8 mouse cellular contexts compared by ENCODE assay signal in genomic region chr17:49563416-49563780, GRCm38 (mm10). TPM values are rescaled to one million over a fixed set of nuclear protein-coding genes. Genes with fewer than 3 reads are reported as not detected.
DNase-seq lines count a peak whose midpoint lies in the region; ATAC-seq and TF ChIP-seq lines count a peak whose summit lies in the region.

No protein-coding gene starts in this region.

- WGBS in cerebellum, adult 2 months: 16% methylated on average over 4 of the region's 4 CpGs
- WGBS in lung, postnatal 0 days: 16% methylated on average over 4 of the region's 4 CpGs
- 25% methylated on average over 4 of the region's 4 CpGs for WGBS in liver, embryonic 16.5 days (ENCODE audit: insufficient replicate concordance)

- peak in 1 of 2 experiments; percentile 62 for DNase-seq in cerebellum, adult 2 months
- DNase-seq in cerebellum, postnatal 14 days: no peak
- no peak for DNase-seq in lung, postnatal 0 days (ENCODE audit: low spot score)
- DNase-seq in lung, postnatal 4 days: no peak
- no peak for DNase-seq in ovary, postnatal 14 days (ENCODE audit: low spot score)
- no peak for DNase-seq in right cerebral cortex, postnatal 10 days (ENCODE audit: low spot score in 2 of 2)

- ATAC-seq in lung, postnatal 0 days: peak; percentile 27
- no peak for ATAC-seq in liver, embryonic 16.5 days (ENCODE audit: low read depth)
- no peak for ATAC-seq in erythroid progenitor cell, adult 5-6 weeks (replicated peaks; ENCODE audit: low FRiP score, poor library complexity, severe bottlenecking)

- no peak for TF ChIP-seq CTCF in cerebellum, adult 2 months (IDR thresholded peaks at IDR 0.05; ENCODE audit: borderline replicate concordance, insufficient read depth, low read depth, low read length)
- no peak for TF ChIP-seq CTCF in lung, postnatal 0 days (IDR thresholded peaks at IDR 0.05)

- H3K4me1 ChIP-seq in cerebellum, adult 2 months (ENCODE audit: control insufficient read depth, insufficient read depth, low read length): peaks cover 4% of the 10 kb centered on the region
- H3K4me1 ChIP-seq in lung, postnatal 0 days (ENCODE audit: insufficient read depth, low read depth, low read length): no peaks in the 10 kb centered on the region
- H3K4me1 ChIP-seq in liver, embryonic 16.5 days (ENCODE audit: control insufficient read depth, low read depth, low read length): no peaks in the 10 kb centered on the region

- H3K4me2 ChIP-seq in lung, postnatal 0 days (replicated peaks; ENCODE audit: low read depth, low read length): peak overlapping the region; percentile 58
- no peak overlapping the region for H3K4me2 ChIP-seq in liver, embryonic 16.5 days (ENCODE audit: low read depth, low read length)

- TF ChIP-seq EP300 in lung, postnatal 0 days (IDR thresholded peaks at IDR 0.05): no peak

- peak overlapping the region; percentile 83 for H3K4me3 ChIP-seq in cerebellum, adult 2 months (replicated peaks; ENCODE audit: insufficient read depth, low read depth, low read length)
- peak overlapping the region; percentile 45 for H3K4me3 ChIP-seq in lung, postnatal 0 days (ENCODE audit: low read depth, low read length)
- peak overlapping the region; percentile 17; the same call in 1 of the 2 replicates for H3K4me3 ChIP-seq in liver, embryonic 16.5 days (ENCODE audit: low read depth, low read length)

- no peaks in the 10 kb centered on the region for H3K27me3 ChIP-seq in cerebellum, adult 2 months (ENCODE audit: control insufficient read depth, insufficient read depth, low read length)
- no peaks in the 10 kb centered on the region for H3K27me3 ChIP-seq in lung, postnatal 0 days (replicated peaks; ENCODE audit: insufficient read depth, low read length)
- peaks cover 22% of the 10 kb centered on the region for H3K27me3 ChIP-seq in liver, embryonic 16.5 days (ENCODE audit: control insufficient read depth, insufficient read depth, low read depth, low read length)

- TF ChIP-seq POLR2A in cerebellum, adult 2 months (IDR thresholded peaks at IDR 0.05; ENCODE audit: borderline replicate concordance, insufficient read depth, low read length): no peak

- no peaks in the 10 kb centered on the region for H3K9me3 ChIP-seq in lung, postnatal 0 days (ENCODE audit: low read length)
- H3K9me3 ChIP-seq in liver, embryonic 16.5 days (replicated peaks; ENCODE audit: control insufficient read depth, low read length): no peaks in the 10 kb centered on the region

- peak overlapping the region; percentile 1 for H3K9ac ChIP-seq in lung, postnatal 0 days (replicated peaks; ENCODE audit: low read depth)
- no peak overlapping the region for H3K9ac ChIP-seq in liver, embryonic 16.5 days (ENCODE audit: low read depth, low read length)

- H3K36me3 ChIP-seq in lung, postnatal 0 days (ENCODE audit: insufficient read depth, low read length): no peaks in the 10 kb centered on the region
- no peaks in the 10 kb centered on the region for H3K36me3 ChIP-seq in liver, embryonic 16.5 days (ENCODE audit: control insufficient read depth, insufficient read depth)

- H3K27ac ChIP-seq in cerebellum, adult 2 months (ENCODE audit: insufficient read depth, low read length): peak overlapping the region; percentile 55
- H3K27ac ChIP-seq in lung, postnatal 0 days (ENCODE audit: low read length): peak overlapping the region; percentile 79
- no peak overlapping the region for H3K27ac ChIP-seq in liver, embryonic 16.5 days (ENCODE audit: low read length)

RNA-seq across cellular contexts. Expression of gene Daam2, which starts 0.7 kb away (rescaled TPM):
- polyA plus RNA-seq in cerebellum, adult 2 months (2012; rRNA removed): 54.4 TPM in 2 replicates
- 4.6 and 6.6 TPM in 2 replicates for polyA plus RNA-seq in lung, postnatal 0 days (2015; fragmentation: Nextera tagmentation; extraction: Ambion mirVana)
- 0.26 and 0.29 TPM in 2 replicates for polyA plus RNA-seq in liver, embryonic 16.5 days (2015; fragmentation: Nextera tagmentation; extraction: Ambion mirVana)
- not detected in 2 replicates for total RNA-seq in erythroid progenitor cell, adult 5-6 weeks (2015; ENCODE audit: low replicate concordance)
- 0.08 and 0.26 TPM in 2 replicates for total RNA-seq in erythroid progenitor cell, adult 5-6 weeks (2017; ENCODE audit: low replicate concordance)

RNA-seq across cellular contexts. Expression of gene Kif6, which starts 51.5 kb away (rescaled TPM):
- 1.6 and 1.7 TPM in 2 replicates for polyA plus RNA-seq in cerebellum, adult 2 months (2012; rRNA removed)
- 1.5 and 3.0 TPM in 2 replicates for polyA plus RNA-seq in lung, postnatal 0 days (2015; fragmentation: Nextera tagmentation; extraction: Ambion mirVana)
- polyA plus RNA-seq in liver, embryonic 16.5 days (2015; fragmentation: Nextera tagmentation; extraction: Ambion mirVana): 0.05 and 0.11 TPM in 2 replicates
- total RNA-seq in erythroid progenitor cell, adult 5-6 weeks (2015; ENCODE audit: low replicate concordance): not detected in 2 replicates
- not detected in 2 replicates for total RNA-seq in erythroid progenitor cell, adult 5-6 weeks (2017; ENCODE audit: low replicate concordance)

Comparison
In these comparisons a context has a peak if more than half of its experiments do, and no peak if none do; other contexts are left out.
1. H3K4me3 ChIP-seq: peak in every context shown above with its lines; median percentile 83 in cerebellum, adult 2 months; 45 in lung, postnatal 0 days; 17 in liver, embryonic 16.5 days.